Mouse (Mus musculus) liver, embryonic 16.5 days (tissue): Measurements from ENCODE around the gene Cep131. TPM values are rescaled to one million over a fixed set of nuclear protein-coding genes. Genes with fewer than 3 reads are reported as not detected.

ENCODE experiments used
- ATAC-seq: fragments of 200-750 bp; cut with Nextera tagmentation; 2 replicates; pipeline ENCODE4 v1.8.0; 2017; ENCODE audit warnings: low read depth, mild to moderate bottlenecking, moderate number of reproducible peaks, moderate library complexity
- H3K27ac ChIP-seq: fragments of 300-500 bp; sonication (generic); 2 replicates; pipeline ENCODE4 v1.5.1; 2014; ENCODE audit warnings: mild to moderate bottlenecking, low read length
- H3K27me3 ChIP-seq: fragments of 300-500 bp; sonication (generic); 2 replicates; pipeline ENCODE4 v1.6.1; 2014; ENCODE audit warnings: low read depth, low read length, mixed read lengths; ENCODE audit not compliant: control insufficient read depth, insufficient read depth
- H3K36me3 ChIP-seq: fragments of 300-500 bp; sonication (generic); 2 replicates; pipeline ENCODE4 v1.6.1; 2014; ENCODE audit warnings: mild to moderate bottlenecking; ENCODE audit not compliant: control insufficient read depth, insufficient read depth
- H3K4me1 ChIP-seq: fragments of 300-500 bp; sonication (generic); 2 replicates; pipeline ENCODE4 v1.6.1; 2014; ENCODE audit warnings: low read depth, low read length, mixed read lengths; ENCODE audit not compliant: control insufficient read depth
- H3K4me2 ChIP-seq: fragments of 300-500 bp; sonication (generic); 2 replicates; pipeline ENCODE4 v1.6.1; 2014; ENCODE audit warnings: low read depth, low read length, mixed read lengths
- H3K4me3 ChIP-seq: fragments of 300-500 bp; sonication (generic); 2 replicates; pipeline ENCODE4 v1.5.1; 2014; ENCODE audit warnings: low read depth, mild to moderate bottlenecking, low read length
- H3K9ac ChIP-seq: fragments of 300-500 bp; sonication (generic); 2 replicates; pipeline ENCODE4 v1.6.1; 2014; ENCODE audit warnings: low read depth, low read length
- H3K9me3 ChIP-seq: fragments of 300-500 bp; sonication (generic); replicated peaks from 2 replicates; pipeline ENCODE4 v1.6.1; 2016; ENCODE audit warnings: low read length; ENCODE audit not compliant: control insufficient read depth
- WGBS: fragments of 180-500 bp; shearing (Covaris S2); extraction: QIAGEN DNeasy Blood & Tissue Kit; methylation state at CpG from one replicate; pipeline ENCODE4 v1.1.7; 2014; ENCODE audit not compliant: insufficient replicate concordance; 5-methylcytosine and 5-hydroxymethylcytosine counted together
- polyA plus RNA-seq: library from polyadenylated mRNA; unstranded; fragments of >200 nt; fragmentation: Nextera tagmentation; extraction: Ambion mirVana; gene quantifications from 2 replicates; pipeline ENCODE4 v1.2.1, GENCODE M21; 2015

The Cep131 gene
- polyA plus RNA-seq, 1 experiment from 2014 or later = 3.4 TPM

DNA sequence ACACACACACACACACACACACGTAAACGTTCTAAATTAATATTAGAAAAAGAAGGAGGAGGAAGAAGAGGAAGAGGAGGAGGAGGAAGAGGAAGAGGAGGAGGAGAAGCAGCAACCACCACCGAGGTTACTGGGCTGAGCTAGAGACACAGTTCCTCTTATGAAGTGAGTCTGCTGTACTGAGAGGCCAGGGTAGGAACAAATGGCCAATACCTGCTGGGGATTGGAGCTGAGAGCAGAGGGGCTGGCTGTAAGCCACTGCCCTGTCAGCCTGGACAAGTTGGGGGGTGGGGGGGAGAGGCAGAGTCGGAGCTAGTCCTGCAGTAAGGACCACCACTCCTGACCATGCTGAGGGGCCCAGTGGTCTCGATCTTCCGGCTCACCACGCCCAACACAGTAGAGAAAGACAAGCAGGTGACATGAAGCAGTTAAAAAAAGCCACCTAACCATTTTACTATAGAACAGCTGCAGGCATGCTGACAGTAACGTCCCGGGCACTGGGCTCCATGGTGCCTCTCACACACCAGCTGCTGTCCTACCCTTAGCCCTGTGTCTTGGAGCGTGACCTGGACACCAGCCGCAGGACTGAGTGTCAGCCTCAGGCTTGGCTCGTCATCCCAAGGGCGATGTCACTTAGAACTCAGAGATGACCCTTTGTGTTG lies 22.5 kb downstream of the Cep131 start:
- Histone ChIP-seq H3K27me3 (no peaks in the 10 kb centered on the region), H3K36me3 (no peaks in the 10 kb centered on the region), H3K4me1 (no peaks in the 10 kb centered on the region), H3K27ac (peak overlapping the region; percentile 13; the same call in 1 of the 2 replicates), H3K4me2 (no peak overlapping the region; the same call in 1 of the 2 replicates), H3K9me3 (no peaks in the 10 kb centered on the region), H3K9ac (no peak overlapping the region), H3K4me3 (no peak overlapping the region)
- ATAC-seq = no peak
- 50% methylated on average over 13 of the region's 13 CpGs for WGBS

DNA sequence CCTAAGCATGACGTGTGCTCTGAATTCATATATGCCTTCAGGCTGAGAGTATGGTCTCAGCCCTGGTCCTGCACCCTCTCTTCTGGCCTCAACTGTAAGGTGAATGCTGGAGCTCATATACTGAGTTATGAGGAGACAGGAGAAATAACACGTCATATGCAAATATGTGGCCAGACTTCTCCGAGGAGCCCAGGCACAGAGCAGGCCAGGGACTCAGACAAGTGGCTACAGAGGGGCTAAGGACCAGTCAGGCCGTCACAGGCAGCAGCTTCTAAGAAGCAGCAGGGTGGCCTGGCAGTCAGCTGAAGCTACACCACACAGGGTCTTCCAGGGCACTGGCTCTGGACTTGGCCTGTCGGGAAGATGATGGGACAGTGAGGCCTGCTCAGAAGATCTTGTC lies 23.3 kb downstream of the Cep131 start:
- H3K27ac ChIP-seq = no peak overlapping the region

DNA sequence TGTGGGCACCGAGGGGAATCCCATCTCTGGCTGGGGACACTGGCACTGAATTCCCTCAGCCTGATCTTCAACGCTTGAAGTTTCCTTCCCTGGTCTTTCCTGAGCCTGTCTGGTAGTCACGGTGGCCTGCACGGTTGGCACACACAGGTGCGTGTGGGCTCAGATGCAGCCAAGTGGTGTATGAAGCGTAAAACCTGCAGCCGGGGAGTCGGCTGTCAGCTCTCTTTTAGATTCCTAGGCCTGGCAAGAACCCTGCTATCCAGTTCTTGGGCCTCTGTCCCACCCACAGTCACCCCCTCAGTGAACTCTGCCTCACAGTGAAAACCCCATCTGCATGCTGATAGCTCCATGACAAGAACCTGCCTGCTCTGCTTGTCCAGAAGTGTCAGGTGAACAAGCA lies 26.0 kb downstream of the Cep131 start:
- no peaks in the 10 kb centered on the region for H3K36me3 ChIP-seq
- no peaks in the 10 kb centered on the region for H3K27me3 ChIP-seq
- no peak for ATAC-seq
- no peaks in the 10 kb centered on the region for H3K4me1 ChIP-seq
- H3K27ac ChIP-seq = no peak overlapping the region
- no peak overlapping the region for H3K4me3 ChIP-seq
- H3K9ac ChIP-seq = no peak overlapping the region
- H3K4me2 ChIP-seq = no peak overlapping the region
- 60% methylated on average over 8 of the region's 8 CpGs for WGBS
- H3K9me3 ChIP-seq = no peaks in the 10 kb centered on the region

More for the DNA sequence above, 23.3 kb downstream of the Cep131 start:
- H3K4me2 ChIP-seq = no peak overlapping the region
- H3K4me1 ChIP-seq = no peaks in the 10 kb centered on the region
- no peak for ATAC-seq
- 62% methylated on average over 5 of the region's 5 CpGs for WGBS
- H3K27me3 ChIP-seq = no peaks in the 10 kb centered on the region
- H3K9me3 ChIP-seq = no peaks in the 10 kb centered on the region
- no peaks in the 10 kb centered on the region for H3K36me3 ChIP-seq
- no peak overlapping the region for H3K4me3 ChIP-seq
- H3K9ac ChIP-seq = no peak overlapping the region

DNA sequence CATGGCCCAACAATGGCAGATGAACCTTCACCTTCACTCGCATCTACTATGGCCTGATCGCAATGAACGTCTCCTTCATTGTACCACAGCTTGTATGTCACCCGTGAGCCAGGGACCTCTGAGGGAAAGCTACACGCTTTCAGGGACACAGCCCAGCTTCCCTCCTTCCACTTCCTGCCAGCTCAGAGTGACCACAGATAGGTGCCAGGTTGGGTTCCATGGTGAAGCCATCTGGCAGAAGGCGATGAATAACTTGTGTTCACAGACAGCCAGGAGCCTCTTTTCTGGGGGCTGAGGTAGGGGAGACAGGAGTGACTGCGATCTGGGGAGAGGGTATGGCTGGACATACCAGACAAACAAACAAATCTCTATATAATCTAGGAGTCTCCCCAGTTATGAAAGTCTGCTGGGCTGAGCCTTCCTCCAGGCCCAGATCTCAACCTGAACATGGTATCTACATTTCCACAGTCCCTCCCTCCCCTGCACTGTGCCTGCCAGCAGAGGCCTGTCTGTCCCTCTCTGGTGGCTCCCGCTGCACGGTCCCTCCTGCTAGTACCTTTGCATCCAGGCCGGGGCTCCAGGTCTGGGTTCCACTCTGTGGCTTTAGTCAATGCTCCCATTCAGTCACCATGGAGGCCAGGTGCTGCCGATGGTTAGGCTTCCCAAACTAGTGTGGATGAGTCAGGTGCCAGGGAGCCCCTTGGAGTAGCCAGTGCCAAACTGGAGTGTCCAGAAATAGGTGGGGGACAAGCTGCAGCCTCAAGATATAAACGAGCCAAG lies 30.5 kb downstream of the Cep131 start:
- no peak for ATAC-seq
- Histone ChIP-seq H3K36me3 (no peaks in the 10 kb centered on the region), H3K4me1 (no peaks in the 10 kb centered on the region), H3K4me2 (no peak overlapping the region), H3K9me3 (no peaks in the 10 kb centered on the region), H3K4me3 (no peak overlapping the region), H3K27ac (no peak overlapping the region), H3K9ac (no peak overlapping the region), H3K27me3 (no peaks in the 10 kb centered on the region)
- 67% methylated on average over 12 of the region's 12 CpGs for WGBS

DNA sequence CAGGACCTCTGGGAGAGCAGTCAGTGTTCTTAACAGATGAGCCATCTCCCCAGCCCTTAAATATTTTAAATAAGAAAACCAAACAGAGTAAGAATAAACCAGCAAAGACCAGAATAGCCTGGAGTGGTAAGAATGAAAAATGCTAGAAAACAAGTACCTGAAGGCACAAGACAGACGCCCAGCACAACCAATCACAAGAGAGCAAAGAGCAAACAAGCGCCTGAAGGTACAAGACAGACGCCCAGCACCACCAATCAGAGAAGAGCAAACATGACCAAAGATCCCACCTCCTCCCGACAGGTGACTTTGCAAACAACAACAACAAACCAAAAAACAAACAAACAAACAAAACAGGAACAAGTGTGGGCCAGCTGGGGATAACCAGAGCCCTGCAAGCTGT lies 32.8 kb downstream of the Cep131 start:
- Histone ChIP-seq H3K4me2 (no peak overlapping the region), H3K27ac (no peak overlapping the region), H3K36me3 (no peaks in the 10 kb centered on the region), H3K9ac (no peak overlapping the region), H3K4me1 (no peaks in the 10 kb centered on the region), H3K9me3 (no peaks in the 10 kb centered on the region), H3K4me3 (no peak overlapping the region), H3K27me3 (peaks cover 4% of the 10 kb centered on the region)
- WGBS = 49% methylated on average over 4 of the region's 4 CpGs
- no peak for ATAC-seq

DNA sequence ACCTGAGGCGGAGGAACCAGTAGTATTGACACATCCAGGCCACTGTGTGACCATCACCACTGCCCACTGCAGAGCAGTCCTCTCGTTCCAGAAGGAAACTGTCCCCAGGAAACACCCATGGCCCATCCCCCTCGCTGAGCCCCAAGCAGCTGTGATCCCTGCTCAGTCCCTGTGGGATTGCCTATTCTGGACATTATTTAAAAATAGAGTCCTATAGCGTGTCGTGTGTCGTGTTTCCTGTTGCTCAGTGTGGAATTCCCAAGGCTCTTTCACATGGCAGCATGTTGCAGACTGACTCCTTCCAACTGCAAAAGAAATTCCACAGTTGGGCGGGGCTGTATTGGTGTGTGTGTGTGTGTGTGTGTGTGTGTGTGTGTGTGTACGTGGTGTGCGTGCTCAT lies 34.4 kb downstream of the Cep131 start:
- WGBS = 58% methylated on average over 9 of the region's 9 CpGs
- Histone ChIP-seq H3K9ac (no peak overlapping the region), H3K27me3 (peaks cover 19% of the 10 kb centered on the region), H3K9me3 (no peaks in the 10 kb centered on the region), H3K4me2 (no peak overlapping the region), H3K4me1 (no peaks in the 10 kb centered on the region), H3K27ac (no peak overlapping the region), H3K4me3 (no peak overlapping the region), H3K36me3 (no peaks in the 10 kb centered on the region)
- no peak for ATAC-seq

DNA sequence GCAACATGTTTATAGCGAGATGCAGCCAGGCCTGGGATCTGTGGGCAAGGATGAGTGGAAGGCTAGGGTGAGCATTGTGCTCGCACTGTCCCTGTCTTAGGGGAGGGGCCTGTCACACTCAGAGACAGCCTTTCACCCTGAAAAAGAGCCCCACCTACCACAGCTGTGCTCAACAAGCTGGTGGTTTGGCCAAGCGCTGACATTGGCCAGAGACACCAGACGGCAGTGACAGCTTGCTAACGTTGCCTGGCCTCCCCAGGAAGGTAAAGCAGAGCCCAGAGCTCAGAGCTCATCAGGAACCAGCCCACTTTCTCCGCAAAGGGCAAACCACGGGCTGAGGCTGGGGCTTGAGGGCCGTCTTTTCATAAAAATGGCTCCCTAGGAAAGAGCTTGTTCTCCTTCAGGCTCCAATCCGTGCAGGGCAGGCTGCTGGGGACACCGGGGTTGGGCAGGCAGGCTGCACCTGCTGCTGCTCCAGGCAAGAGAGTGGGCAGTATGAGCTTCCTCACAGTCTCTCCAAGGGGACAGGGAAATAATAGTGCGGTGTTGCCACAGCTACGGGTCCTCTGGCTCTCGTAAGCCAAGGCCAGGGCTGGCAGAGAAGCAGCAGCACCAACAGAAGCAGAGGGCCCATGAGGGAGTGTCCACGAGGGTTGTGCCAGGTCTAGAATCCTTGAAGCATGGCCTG lies 35.4 kb downstream of the Cep131 start:
- Histone ChIP-seq H3K9ac (no peak overlapping the region), H3K27me3 (peaks cover 29% of the 10 kb centered on the region), H3K36me3 (no peaks in the 10 kb centered on the region), H3K4me3 (no peak overlapping the region), H3K27ac (no peak overlapping the region), H3K4me2 (no peak overlapping the region), H3K4me1 (no peaks in the 10 kb centered on the region; the same call in 1 of the 2 replicates), H3K9me3 (no peaks in the 10 kb centered on the region)
- WGBS = 40% methylated on average over 14 of the region's 14 CpGs
- no peak for ATAC-seq

DNA sequence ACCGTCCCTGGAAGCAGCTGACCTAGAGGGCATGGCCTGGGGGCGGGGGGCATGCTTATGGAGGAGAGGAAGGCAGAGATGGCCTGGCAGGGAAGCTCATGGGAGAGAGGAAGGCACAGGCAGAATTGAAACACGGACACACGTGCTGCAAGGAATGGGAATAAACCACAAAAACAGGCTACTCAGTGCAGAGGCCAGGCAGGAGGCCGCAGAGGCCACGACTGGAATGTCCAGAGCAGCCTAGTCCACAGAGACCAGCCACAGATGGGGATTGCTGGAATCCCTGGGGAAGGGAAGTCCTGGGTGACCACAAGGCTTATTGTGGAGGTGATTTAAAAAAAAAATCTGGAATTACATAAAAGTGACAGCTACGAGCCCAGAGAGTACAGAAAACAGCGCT lies 37.6 kb downstream of the Cep131 start:
- H3K36me3 ChIP-seq = no peaks in the 10 kb centered on the region
- H3K9ac ChIP-seq = no peak overlapping the region
- peaks cover 40% of the 10 kb centered on the region for H3K27me3 ChIP-seq
- WGBS = 69% methylated on average over 8 of the region's 8 CpGs
- H3K4me2 ChIP-seq = no peak overlapping the region
- no peak overlapping the region for H3K4me3 ChIP-seq
- no peaks in the 10 kb centered on the region for H3K9me3 ChIP-seq
- H3K4me1 ChIP-seq = no peaks in the 10 kb centered on the region; the same call in 1 of the 2 replicates
- ATAC-seq = no peak
- no peak overlapping the region for H3K27ac ChIP-seq

DNA sequence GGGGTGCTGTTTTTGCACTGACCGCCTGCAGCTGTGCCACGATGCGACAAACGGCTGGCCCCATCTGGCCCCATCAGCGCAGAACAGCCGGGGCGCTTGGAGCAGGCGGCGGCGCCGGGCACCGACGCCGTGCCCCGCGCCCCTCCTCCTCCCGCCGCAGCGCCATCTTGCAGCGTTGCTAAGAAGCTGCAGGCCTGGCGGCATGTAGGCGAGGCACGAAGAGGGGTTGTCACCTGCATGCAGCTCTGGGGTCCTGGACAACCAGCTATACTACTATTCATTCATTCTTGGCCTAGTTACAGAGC lies 38.4 kb downstream of the Cep131 start:
- Histone ChIP-seq H3K9ac (no peak overlapping the region), H3K4me2 (no peak overlapping the region), H3K4me1 (no peaks in the 10 kb centered on the region; the same call in 1 of the 2 replicates), H3K36me3 (no peaks in the 10 kb centered on the region), H3K4me3 (no peak overlapping the region), H3K27ac (no peak overlapping the region), H3K9me3 (no peaks in the 10 kb centered on the region), H3K27me3 (peaks cover 40% of the 10 kb centered on the region)
- ATAC-seq = no peak
- WGBS = 5% methylated on average over 23 of the region's 23 CpGs
